Mouse (Mus musculus) erythroblast, adult 5-6 weeks (primary cell): ENCODE data around the gene Ifitm5. TPM values are rescaled to one million over a fixed set of nuclear protein-coding genes. Genes with fewer than 3 reads are reported as not detected.
A peak's percentile ranks its signal among the peaks of the same experiment; 100 is the strongest.

Experiments
- ATAC-seq: replicated peaks from 2 replicates; pipeline ENCODE4 v1.8.0; 2016; ENCODE audit warnings: moderate number of reproducible peaks, mild to moderate bottlenecking, moderate TSS enrichment, inconsistent platforms; ENCODE audit not compliant: poor library complexity, low FRiP score, severe bottlenecking
- total RNA-seq, 2 experiments: library from RNA; stranded (forward) in 1 of 2; stranded (reverse) in 1 of 2; fragments of 150-400 nt in 1 of 2; fragments of 200-764, 138-1000 nt in 1 of 2; gene quantifications; 2 replicates each; pipeline versions ENCODE4 v1.2.3 to v1.2.4; 2015 to 2017; ENCODE audit warnings: low replicate concordance in 2 of 2

Ifitm5 gene
- total RNA-seq, 2 experiments from 2014 or later = 1.5 TPM; not detected in 1

- ATAC-seq = no peak
Measured at GRCm38 (mm10) chr7:140907697-140908096, 42.4 kb downstream of the Ifitm5 start.

DNA sequence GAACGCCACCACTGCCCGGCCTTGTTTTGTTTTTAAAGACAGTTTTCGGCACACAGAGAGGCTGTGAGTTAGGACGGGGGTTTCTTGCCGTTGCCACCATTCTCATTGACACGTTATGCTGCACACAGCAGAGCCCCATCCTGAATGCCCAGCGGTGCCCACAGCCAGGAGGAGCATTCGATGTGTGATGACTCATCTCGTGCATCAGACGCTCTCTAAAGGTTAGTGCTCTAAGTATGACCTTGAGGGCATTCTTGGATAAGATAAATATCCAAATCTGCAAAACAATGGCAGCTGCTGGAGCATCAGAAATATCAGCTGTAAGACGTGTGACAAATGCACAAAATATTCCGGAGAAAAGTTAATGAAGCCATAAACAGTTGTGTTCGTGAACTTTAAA, 43.0 kb downstream of the Ifitm5 start:
- ATAC-seq = no peak

- no peak for ATAC-seq
Measured at GRCm38 (mm10) chr7:140905642-140906081, 44.4 kb downstream of the Ifitm5 start.

DNA sequence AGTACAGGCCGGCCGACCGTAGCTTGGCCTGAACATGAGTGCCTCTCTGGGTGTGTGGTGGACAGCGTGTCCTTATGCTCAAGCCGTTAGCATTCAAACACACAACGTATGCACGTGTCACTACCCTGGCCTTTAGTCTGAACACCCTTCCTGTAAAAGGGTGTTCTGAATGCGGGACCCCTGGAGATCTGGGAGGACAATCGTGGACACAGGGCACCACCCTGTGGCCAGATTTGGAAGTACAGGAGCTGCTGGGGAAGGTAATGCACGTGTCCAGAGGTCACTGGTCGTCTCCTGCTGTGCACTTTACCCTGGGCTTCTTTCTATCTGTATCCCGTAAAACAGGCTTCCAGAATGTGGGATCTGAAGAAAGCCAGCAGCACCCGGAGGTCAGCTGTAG, 46.9 kb downstream of the Ifitm5 start:
- peak; percentile 62 for ATAC-seq

DNA sequence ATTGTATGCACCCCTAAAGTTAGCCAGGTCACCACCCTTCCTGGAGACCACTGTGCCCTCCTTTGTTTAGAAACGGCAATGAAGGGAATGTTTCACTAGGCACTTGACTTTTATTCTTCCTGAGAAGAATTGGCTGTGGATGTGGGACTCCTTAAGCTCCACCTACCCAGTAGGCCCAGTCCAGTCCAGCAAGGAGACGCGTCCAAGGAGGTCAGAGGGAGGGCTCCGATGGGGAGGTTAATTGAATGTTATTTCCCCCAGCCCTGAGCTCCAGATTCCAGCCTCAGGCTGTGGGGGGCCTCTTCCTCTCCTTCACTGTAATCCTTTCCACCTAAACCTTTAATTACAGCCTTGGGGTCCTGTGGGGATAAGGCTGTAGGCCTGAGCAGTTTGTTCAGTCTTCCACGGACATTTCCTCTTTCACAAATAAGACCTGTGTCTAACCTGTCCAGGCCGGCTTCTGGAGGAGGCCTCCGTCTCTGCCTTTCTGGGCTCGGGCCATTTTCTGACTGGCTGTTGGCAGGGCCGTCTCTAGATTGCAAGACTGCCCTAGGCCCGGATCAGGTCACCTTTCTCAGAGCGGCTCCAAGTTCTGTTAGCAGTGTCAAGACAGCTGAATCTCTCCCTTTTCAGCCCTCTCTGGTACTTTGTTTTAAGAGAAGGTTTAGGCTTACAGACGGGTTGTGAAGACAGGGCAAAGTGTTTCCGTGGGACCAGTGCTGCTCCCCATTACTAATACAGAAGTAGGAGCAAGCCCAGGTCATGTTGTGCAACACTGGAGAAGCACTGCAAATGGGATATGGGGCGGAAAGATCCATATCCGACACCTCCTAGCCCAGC, 47.8 kb downstream of the Ifitm5 start:
- ATAC-seq = no peak

- ATAC-seq = no peak
Measured at GRCm38 (mm10) chr7:140900220-140900619, 49.9 kb downstream of the Ifitm5 start, which contains the start of gene Cox8b. TSS of gene Cox8b (minus strand) at chr7:140900446.

- no peak for ATAC-seq
Measured at GRCm38 (mm10) chr7:140899121-140899520, 51.0 kb downstream of the Ifitm5 start.

Other genes starting within 250 kb of the Ifitm5 start
- gene Cyp2e1, start 186.6 kb downstream of the Ifitm5 start, total RNA-seq (2015; ENCODE audit: low replicate concordance) = not detected in 2 replicates
- gene Cyp2e1, start 186.6 kb downstream of the Ifitm5 start, total RNA-seq (2017; ENCODE audit: low replicate concordance) = not detected in 2 replicates
- not detected in 2 replicates for gene Syce1, start 162.4 kb downstream of the Ifitm5 start, total RNA-seq (2015; ENCODE audit: low replicate concordance)
- 0.60 TPM in 1 of 2 replicates, not detected in the other for gene Syce1, start 162.4 kb downstream of the Ifitm5 start, total RNA-seq (2017; ENCODE audit: low replicate concordance)
- gene Zfp941, start 128.1 kb downstream of the Ifitm5 start, total RNA-seq (2015; ENCODE audit: low replicate concordance) = not detected in 2 replicates
- gene Zfp941, start 128.1 kb downstream of the Ifitm5 start, total RNA-seq (2017; ENCODE audit: low replicate concordance) = 0.28 and 0.51 TPM in 2 replicates
- gene Urah, start 115.3 kb downstream of the Ifitm5 start, total RNA-seq (2015; ENCODE audit: low replicate concordance) = not detected in 2 replicates
- not detected in 2 replicates for gene Urah, start 115.3 kb downstream of the Ifitm5 start, total RNA-seq (2017; ENCODE audit: low replicate concordance)
- gene Scgb1c1, start 104.7 kb downstream of the Ifitm5 start, total RNA-seq (2015; ENCODE audit: low replicate concordance) = not detected in 2 replicates
- not detected in 2 replicates for gene Scgb1c1, start 104.7 kb downstream of the Ifitm5 start, total RNA-seq (2017; ENCODE audit: low replicate concordance)
- gene Odf3, start 102.5 kb downstream of the Ifitm5 start, total RNA-seq (2015; ENCODE audit: low replicate concordance) = not detected in 2 replicates
- not detected in 2 replicates for gene Odf3, start 102.5 kb downstream of the Ifitm5 start, total RNA-seq (2017; ENCODE audit: low replicate concordance)
- not detected in 2 replicates for gene Gm45785, start 94.0 kb downstream of the Ifitm5 start, total RNA-seq (2015; ENCODE audit: low replicate concordance)
- not detected in 2 replicates for gene Gm45785, start 94.0 kb downstream of the Ifitm5 start, total RNA-seq (2017; ENCODE audit: low replicate concordance)
- gene Ric8a, start 93.3 kb downstream of the Ifitm5 start, total RNA-seq (2015; ENCODE audit: low replicate concordance) = 9.2 and 16.3 TPM in 2 replicates
- 9.2 and 9.8 TPM in 2 replicates for gene Ric8a, start 93.3 kb downstream of the Ifitm5 start, total RNA-seq (2017; ENCODE audit: low replicate concordance)
- 10.4 and 14.8 TPM in 2 replicates for gene Bet1l, start 92.7 kb downstream of the Ifitm5 start, total RNA-seq (2015; ENCODE audit: low replicate concordance)
- 17.3 and 19.5 TPM in 2 replicates for gene Bet1l, start 92.7 kb downstream of the Ifitm5 start, total RNA-seq (2017; ENCODE audit: low replicate concordance)
- gene Psmd13, start 68.3 kb downstream of the Ifitm5 start, total RNA-seq (2015; ENCODE audit: low replicate concordance) = 13.1 and 37.0 TPM in 2 replicates
- gene Psmd13, start 68.3 kb downstream of the Ifitm5 start, total RNA-seq (2017; ENCODE audit: low replicate concordance) = 56.0 and 77.4 TPM in 2 replicates
- 1.9 and 12.1 TPM in 2 replicates for gene Sirt3, start 68.0 kb downstream of the Ifitm5 start, total RNA-seq (2015; ENCODE audit: low replicate concordance)
- 1.4 and 2.1 TPM in 2 replicates for gene Sirt3, start 68.0 kb downstream of the Ifitm5 start, total RNA-seq (2017; ENCODE audit: low replicate concordance)
- gene Cox8b, start 49.8 kb downstream of the Ifitm5 start, total RNA-seq (2015; ENCODE audit: low replicate concordance) = not detected in 2 replicates
- not detected in 2 replicates for gene Cox8b, start 49.8 kb downstream of the Ifitm5 start, total RNA-seq (2017; ENCODE audit: low replicate concordance)
- not detected in 2 replicates for gene Nlrp6, start 29.4 kb downstream of the Ifitm5 start, total RNA-seq (2015; ENCODE audit: low replicate concordance)
- not detected in 2 replicates for gene Nlrp6, start 29.4 kb downstream of the Ifitm5 start, total RNA-seq (2017; ENCODE audit: low replicate concordance)
- gene Pgghg, start 8.9 kb downstream of the Ifitm5 start, total RNA-seq (2015; ENCODE audit: low replicate concordance) = 0.38 and 3.8 TPM in 2 replicates
- 1.5 and 3.3 TPM in 2 replicates for gene Pgghg, start 8.9 kb downstream of the Ifitm5 start, total RNA-seq (2017; ENCODE audit: low replicate concordance)
- not detected in 2 replicates for gene Gm45717, start 5.6 kb upstream of the Ifitm5 start, total RNA-seq (2015; ENCODE audit: low replicate concordance)
- not detected in 2 replicates for gene Gm45717, start 5.6 kb upstream of the Ifitm5 start, total RNA-seq (2017; ENCODE audit: low replicate concordance)
- 133 and 151 TPM in 2 replicates for gene Ifitm2, start 5.7 kb upstream of the Ifitm5 start, total RNA-seq (2015; ENCODE audit: low replicate concordance)
- 41.4 and 47.4 TPM in 2 replicates for gene Ifitm2, start 5.7 kb upstream of the Ifitm5 start, total RNA-seq (2017; ENCODE audit: low replicate concordance)
- gene Ifitm1, start 16.9 kb upstream of the Ifitm5 start, total RNA-seq (2015; ENCODE audit: low replicate concordance) = 31.8 and 47.3 TPM in 2 replicates
- 0.70 and 11.8 TPM in 2 replicates for gene Ifitm1, start 16.9 kb upstream of the Ifitm5 start, total RNA-seq (2017; ENCODE audit: low replicate concordance)
- gene Ifitm3, start 60.5 kb upstream of the Ifitm5 start, total RNA-seq (2015; ENCODE audit: low replicate concordance) = 186 and 267 TPM in 2 replicates
- gene Ifitm3, start 60.5 kb upstream of the Ifitm5 start, total RNA-seq (2017; ENCODE audit: low replicate concordance) = 78.8 and 112 TPM in 2 replicates
- gene Ifitm6, start 67.6 kb upstream of the Ifitm5 start, total RNA-seq (2015; ENCODE audit: low replicate concordance) = 336 and 380 TPM in 2 replicates
- 99.4 and 179 TPM in 2 replicates for gene Ifitm6, start 67.6 kb upstream of the Ifitm5 start, total RNA-seq (2017; ENCODE audit: low replicate concordance)
- gene Gm17387, start 78.8 kb upstream of the Ifitm5 start, total RNA-seq (2015; ENCODE audit: low replicate concordance) = not detected in 2 replicates
- not detected in 2 replicates for gene Gm17387, start 78.8 kb upstream of the Ifitm5 start, total RNA-seq (2017; ENCODE audit: low replicate concordance)
- gene B4galnt4, start 110.8 kb upstream of the Ifitm5 start, total RNA-seq (2015; ENCODE audit: low replicate concordance) = 0.84 TPM in 1 of 2 replicates, not detected in the other
- gene B4galnt4, start 110.8 kb upstream of the Ifitm5 start, total RNA-seq (2017; ENCODE audit: low replicate concordance) = not detected in 2 replicates
- gene Pkp3, start 127.9 kb upstream of the Ifitm5 start, total RNA-seq (2015; ENCODE audit: low replicate concordance) = not detected in 2 replicates
- gene Pkp3, start 127.9 kb upstream of the Ifitm5 start, total RNA-seq (2017; ENCODE audit: low replicate concordance) = not detected in 2 replicates
- gene Sigirr, start 150.3 kb upstream of the Ifitm5 start, total RNA-seq (2015; ENCODE audit: low replicate concordance) = 4.2 TPM in 1 of 2 replicates, not detected in the other
- gene Sigirr, start 150.3 kb upstream of the Ifitm5 start, total RNA-seq (2017; ENCODE audit: low replicate concordance) = 2.8 and 4.4 TPM in 2 replicates
- not detected in 2 replicates for gene Ano9, start 167.5 kb upstream of the Ifitm5 start, total RNA-seq (2015; ENCODE audit: low replicate concordance)
- not detected in 2 replicates for gene Ano9, start 167.5 kb upstream of the Ifitm5 start, total RNA-seq (2017; ENCODE audit: low replicate concordance)
- 123 and 158 TPM in 2 replicates for gene Ptdss2, start 172.1 kb upstream of the Ifitm5 start, total RNA-seq (2015; ENCODE audit: low replicate concordance)
- gene Ptdss2, start 172.1 kb upstream of the Ifitm5 start, total RNA-seq (2017; ENCODE audit: low replicate concordance) = 153 and 164 TPM in 2 replicates
- 11.9 and 13.8 TPM in 2 replicates for gene Rnh1, start 222.6 kb upstream of the Ifitm5 start, total RNA-seq (2015; ENCODE audit: low replicate concordance)
- 15.1 and 15.7 TPM in 2 replicates for gene Rnh1, start 222.6 kb upstream of the Ifitm5 start, total RNA-seq (2017; ENCODE audit: low replicate concordance)
- 3.8 and 24.9 TPM in 2 replicates for gene Hras, start 243.7 kb upstream of the Ifitm5 start, total RNA-seq (2015; ENCODE audit: low replicate concordance)
- gene Hras, start 243.7 kb upstream of the Ifitm5 start, total RNA-seq (2017; ENCODE audit: low replicate concordance) = 11.4 and 20.8 TPM in 2 replicates
- 2.1 TPM in 1 of 2 replicates, not detected in the other for gene Lrrc56, start 243.9 kb upstream of the Ifitm5 start, total RNA-seq (2015; ENCODE audit: low replicate concordance)
- gene Lrrc56, start 243.9 kb upstream of the Ifitm5 start, total RNA-seq (2017; ENCODE audit: low replicate concordance) = 0.94 and 1.8 TPM in 2 replicates